Mouse (Mus musculus): ENCODE data around the gene Actn1.

Gene Actn1

DNA sequence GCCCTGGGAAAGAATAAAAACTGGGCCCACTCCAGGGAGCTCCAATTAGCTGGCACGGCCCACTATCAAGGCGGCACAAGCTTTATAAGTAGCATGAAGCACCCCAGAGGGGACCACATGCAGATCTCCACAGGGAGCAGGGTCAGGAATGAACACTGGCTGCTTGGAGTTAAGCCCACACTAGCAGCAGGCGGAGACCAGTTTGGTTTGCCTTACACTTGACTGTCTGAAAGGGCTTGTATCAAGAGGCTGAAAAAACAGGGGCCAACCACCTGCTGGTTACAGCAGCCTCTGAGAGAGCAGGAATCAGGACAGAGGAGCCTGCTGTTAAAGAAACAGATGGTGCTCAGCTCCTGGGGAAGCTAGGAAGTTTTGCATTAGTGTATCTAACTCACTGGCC, 32.3 kb downstream of the Actn1 start:
- DNase-seq (ENCODE audit: low read depth, low spot score), result no peak

DNA sequence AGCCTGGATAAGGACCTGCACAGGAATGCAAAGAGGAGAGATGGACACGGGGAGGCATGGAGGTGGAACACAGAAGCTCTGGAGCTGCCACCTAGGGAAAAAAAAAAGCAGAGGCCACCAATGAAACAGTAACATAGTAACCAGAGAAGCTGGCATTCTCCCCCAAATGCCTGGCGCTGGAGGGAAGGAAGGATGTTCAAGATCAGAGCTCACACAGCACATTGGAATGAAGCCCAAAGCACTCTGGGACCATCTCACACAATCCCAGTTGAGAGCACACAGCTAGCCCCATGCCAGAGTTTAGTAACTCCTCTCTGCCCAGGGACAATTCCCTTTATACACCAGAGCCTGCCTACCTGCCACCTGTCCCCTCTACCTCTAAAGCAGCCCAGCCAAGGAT, 34.1 kb downstream of the Actn1 start:
- no peak for DNase-seq (ENCODE audit: low read depth, low spot score)

DNA sequence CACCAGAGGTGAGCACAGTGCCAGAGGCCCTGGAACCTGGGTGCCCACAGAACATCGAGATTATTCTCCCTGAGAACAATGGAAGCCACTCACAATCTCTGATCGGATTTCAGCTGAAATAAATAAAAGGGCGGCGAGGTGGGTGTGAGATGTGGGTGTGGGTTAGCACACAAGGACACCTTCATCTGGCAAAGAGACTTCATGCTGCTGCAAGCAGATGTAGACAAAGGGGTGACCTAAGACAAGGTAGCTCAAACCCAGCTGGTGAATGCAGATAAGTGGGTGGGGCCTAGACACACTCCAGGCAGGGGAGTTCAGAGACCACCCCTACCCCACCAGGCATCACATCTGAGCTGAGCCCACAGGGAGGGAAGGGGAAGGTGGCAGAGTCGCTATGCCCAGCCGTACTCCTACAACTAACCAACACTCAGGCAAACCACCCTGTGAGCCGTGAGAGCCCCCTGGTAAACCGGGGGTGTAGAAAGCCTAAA, 35.9 kb downstream of the Actn1 start:
- no peak for DNase-seq (ENCODE audit: low read depth, low spot score)

DNA sequence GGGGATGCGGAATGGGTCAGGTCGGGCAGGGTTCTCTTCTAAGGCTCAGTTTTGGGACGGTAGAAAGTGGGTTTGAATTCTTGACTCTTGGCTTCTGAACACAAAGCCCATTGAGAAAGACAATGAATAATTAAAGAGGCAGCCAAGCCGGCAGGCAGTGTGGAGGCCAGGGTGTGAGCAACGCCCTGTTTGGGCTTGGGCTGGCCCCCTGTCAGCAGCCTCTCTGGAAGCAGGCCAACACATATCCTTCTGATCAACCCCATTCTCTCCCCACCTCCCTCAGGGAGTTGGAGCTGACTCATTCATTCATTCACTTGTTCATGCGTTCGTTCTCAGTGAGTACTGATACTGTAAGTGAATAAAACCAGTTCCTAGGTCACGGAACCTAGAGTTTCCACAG, 36.7 kb downstream of the Actn1 start:
- no peak for DNase-seq (ENCODE audit: low read depth, low spot score)

DNA sequence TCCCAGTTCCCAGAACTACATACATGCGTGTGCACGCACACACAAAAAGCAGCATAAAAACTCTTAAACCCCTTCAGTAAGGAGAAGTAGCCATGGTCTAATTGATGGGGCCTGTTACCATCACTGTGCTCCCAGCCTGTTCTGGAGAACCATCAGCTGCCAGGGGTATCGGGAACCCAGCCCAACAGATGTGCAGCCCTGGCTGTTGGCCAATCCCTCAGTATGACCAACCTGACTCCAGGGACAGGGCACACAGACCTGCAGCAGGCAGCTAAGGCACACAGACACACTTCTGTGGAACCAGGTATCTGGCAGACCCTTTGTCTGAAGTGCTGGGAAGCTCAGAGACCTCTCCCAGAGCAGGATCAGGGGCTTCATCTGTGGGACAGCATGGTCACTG, 37.7 kb downstream of the Actn1 start:
- DNase-seq (ENCODE audit: low read depth, low spot score), result no peak

DNA sequence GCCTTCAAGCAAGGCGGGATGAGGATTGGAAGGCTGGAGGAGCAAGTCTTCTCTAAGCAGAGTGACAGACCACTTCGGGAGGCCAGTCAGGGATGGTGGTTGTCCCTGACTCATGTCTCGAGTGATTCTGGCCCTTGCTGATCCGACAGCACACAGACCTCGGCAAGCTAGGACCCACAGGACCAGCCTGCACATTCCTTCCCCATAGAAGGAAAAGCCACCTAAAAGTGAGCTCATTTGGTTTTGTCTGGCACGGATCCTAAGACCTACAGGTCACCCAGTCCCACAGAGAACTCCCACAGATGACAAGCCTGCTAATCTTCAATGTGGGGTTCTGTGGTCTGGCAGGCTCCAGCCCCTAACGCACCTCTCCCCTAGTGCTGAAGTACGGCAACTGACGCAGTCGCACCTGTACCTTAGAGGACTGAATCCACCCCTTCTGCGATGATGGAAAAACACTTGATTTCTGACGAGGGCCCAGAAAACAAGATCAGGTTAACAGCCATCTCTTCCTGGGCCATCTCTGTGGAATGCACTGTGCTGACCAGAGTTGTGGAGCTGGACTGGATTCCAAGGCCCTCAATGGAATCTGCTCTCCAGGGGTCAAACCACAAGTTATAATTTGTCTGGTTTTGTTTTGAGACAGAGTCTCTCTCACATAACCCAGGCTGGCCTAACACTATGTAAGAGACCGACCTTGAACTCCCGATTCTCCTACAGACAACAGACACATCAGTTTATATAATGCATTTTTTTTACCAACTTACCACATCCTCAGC, 39.7 kb downstream of the Actn1 start:
- no peak for DNase-seq (ENCODE audit: low read depth, low spot score)

DNA sequence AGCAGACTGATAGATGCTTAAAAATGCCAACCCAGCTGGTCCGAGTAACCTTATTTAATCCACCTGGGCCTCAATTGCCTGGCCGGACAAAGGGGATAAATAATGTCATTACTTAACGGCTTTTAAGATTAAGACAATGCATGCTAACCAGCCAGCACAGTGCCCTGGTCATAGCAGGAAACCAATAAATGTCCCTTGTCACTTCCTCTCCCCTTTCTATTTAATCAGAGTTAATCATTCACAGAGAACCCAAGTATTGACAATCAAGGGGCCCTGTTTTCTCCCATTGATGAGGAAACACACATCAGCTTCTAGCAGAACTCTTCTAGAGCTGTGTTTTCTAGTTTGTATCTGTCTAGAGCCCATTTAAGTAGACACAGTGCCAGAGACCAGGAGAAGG, 41.4 kb downstream of the Actn1 start:
- DNase-seq (ENCODE audit: low read depth, low spot score), result no peak

DNA sequence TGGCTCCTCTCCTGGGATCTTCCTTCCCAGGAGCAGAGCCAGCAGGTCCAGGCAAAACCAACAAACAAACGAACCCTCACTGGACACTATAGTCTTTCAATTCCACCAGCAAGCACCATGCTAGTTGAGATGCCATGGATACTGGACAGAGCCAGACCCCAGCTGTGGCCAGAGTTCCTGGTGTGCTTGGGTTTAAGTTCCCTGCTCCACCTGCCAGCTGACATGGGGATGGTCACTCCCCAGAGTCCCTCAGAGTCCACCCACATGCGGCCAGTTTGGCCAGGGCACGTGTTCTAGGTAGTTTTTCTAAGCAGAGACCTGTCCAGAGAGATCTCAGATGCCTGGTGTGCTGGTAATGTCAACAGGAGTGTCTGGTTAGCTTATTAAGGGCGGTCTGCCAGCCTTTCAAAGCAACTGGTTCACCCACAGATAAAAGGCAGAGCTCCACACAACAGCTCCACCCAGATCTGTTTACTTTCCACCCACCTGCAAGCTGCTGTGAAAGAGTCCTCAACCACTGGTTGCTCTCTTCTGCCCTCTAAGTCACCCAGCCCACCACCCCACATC, 42.0 kb downstream of the Actn1 start:
- no peak for DNase-seq (ENCODE audit: low read depth, low spot score)

DNA sequence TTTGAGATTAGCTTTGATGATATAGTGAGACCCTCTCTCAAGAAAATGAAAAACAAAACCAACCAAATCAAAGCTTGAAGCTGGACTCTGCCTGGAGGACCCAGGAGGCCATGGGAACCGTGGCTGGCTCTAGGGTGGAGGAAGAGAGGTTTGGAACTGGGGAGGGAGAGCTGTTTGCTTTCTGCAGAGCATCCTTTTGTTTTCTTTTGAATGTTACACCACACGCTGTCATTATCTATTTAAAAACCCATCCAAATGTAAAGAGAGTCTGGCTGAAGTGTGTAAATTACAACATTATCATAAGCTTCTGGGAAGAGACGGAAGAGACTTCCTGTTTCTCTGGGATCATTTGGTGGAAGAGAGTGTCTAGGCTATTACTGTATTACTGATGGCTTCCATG, 43.1 kb downstream of the Actn1 start:
- DNase-seq (ENCODE audit: low read depth, low spot score), result no peak

DNA sequence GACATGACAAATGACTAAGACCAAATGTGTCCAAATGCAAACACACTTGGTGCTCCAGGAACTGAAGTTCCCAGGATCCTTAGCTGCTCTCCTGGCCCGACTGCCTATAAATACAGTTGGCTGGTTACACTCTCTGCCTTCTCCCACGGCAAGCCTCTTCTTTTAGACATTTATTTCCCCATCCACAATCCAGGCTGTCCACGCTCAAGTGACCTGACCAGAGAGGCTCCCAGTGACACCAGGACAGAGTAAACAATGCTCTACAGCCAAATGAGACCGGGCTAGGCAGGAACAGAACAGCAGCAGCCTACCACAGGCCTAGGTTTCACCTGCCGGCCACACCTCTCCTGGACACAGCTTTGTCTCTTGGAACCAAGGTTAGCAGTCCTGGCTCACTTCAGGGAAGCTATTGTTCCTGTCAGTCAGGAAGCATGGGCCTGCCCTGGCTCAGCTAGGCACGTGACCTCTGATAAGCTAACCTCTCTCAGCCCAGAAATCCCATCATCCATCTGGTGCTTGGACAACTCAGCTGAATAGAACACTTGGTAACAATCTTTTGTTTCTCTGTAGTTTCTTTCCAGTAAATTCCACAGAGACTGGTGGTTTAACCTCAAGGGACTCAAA, 43.8 kb downstream of the Actn1 start:
- no peak for DNase-seq (ENCODE audit: low read depth, low spot score)

DNA sequence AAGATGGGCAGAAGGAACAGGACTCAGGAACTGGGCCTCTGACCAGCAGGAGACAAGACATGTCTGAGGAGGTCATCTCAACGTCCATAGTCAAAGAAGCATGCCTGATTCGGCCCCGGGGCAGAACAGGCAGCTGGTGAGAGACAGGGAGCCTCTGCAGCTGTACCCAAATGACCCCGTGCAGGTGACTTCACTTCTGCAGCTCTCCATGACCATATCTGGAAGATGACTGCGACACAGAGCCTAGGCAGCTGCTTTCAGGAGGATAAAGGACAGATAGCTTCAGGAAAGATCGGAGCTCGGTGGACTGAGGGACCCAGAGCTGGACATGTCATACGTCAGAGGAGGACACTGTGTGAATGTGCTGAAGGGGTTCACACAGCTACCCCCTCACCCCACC, 46.4 kb downstream of the Actn1 start:
- DNase-seq (ENCODE audit: low read depth, low spot score), result no peak

DNA sequence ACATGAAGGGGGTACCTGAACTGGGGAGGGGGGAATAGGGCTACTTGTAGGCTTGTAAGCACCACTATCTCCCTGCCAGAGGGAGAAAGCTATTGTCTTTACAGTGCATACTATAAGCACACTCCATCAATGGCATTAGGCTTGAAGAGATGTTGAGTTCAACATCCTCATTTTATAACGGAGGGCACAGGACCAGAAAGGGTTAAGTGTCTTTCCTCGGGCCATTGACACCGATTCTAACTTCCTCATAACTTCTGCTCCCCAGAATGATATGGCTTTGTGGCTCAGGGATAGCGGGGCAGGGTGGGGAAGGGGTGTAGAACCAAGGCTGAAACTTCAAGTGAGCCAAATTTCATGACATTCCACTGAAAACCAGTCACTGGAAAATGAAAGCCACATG, 46.9 kb downstream of the Actn1 start:
- DNase-seq (ENCODE audit: low read depth, low spot score), result no peak

DNA sequence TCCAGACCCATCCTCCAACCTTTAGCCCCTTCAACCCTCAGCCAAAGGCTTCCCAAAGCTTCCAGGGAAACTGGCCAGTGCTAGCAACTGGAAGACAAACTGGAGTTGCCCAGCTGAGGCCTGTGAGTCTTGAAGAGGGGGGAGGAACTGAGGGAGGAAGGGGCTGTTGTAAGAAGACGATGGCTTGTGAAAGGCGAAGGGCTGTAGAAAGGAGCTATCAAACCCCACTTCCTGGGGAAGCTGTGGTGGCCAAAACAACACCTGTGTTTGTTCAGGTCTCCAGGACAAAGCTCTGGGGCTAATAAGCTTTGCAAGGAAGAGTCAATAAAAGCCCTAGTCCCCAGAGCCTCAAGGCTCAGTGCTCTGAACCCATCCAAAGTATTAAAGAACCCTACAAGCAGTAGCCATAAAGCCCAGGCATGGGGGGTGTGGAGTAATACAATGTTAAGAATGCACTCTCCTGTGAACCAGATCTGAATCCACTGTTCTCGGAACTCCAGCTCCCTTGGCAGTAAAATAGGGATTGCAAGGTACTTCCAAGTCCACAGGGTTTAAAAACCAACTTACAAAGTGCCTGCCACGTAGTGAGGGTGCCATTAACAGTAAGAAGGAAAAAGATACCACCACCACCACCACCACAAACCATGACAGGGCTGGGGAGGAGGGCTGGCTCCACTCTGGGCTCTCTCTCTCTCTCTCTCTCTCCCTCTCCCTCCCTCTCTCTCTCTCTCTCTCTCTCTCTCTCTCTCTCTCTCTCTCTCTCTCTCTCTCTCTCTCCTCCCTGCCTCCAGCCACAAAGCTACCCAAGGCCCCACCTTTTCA, 49.2 kb downstream of the Actn1 start:
- DNase-seq (ENCODE audit: low read depth, low spot score), result no peak

DNA sequence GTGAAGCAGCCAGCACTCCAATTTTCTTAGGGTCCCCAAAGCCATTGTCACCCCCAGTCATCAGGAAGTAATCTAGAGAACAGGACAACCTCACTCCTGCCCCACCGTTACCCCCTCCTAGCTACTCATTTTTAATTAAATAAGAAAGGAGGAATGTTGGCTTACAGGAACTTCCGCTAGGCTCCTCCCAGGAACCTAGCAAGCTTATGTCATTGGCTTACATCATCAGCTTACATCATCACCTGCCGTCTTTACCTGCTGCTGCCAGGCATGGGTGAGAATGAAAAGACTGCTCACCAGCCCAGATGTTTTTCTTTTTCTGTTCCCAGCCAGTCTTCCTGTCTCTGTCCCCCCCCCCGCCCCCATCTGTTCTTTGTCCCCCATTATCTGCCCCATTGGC, 50.3 kb downstream of the Actn1 start:
- DNase-seq (ENCODE audit: low read depth, low spot score), result no peak

DNA sequence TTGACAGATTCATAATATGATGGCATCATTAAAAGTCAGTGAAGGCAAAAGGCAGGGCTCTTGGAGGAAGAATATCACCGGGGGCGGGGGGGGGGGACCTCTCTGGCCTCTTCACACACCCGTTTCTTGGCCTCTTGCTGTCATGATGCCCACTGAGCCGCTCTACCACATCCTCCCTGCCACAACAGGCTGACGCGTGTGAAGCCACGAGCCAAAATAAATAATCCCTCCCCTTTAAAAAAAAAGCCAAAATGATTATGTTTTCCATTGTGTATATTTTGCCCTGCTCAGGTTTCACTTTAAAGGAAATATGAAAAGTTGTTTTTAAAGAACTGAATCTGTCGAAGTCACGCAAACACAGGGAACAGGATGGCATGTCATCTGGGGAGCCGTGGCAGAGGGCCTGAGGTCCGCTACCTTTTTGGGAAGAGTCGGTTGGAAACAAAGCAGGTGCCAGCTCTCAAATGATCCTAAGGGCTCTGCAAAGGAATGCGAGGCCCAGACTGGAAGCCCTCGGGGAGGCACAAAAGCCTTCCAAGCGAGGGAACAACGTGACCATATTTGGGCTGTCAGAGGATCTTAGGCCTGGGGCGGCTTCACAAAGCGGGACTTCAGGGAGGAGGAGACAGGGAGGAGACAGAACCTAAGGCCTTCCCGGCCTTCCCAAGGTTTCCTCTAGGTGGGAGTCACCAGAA, 51.9 kb downstream of the Actn1 start:
- DNase-seq (ENCODE audit: low read depth, low spot score), result no peak

DNA sequence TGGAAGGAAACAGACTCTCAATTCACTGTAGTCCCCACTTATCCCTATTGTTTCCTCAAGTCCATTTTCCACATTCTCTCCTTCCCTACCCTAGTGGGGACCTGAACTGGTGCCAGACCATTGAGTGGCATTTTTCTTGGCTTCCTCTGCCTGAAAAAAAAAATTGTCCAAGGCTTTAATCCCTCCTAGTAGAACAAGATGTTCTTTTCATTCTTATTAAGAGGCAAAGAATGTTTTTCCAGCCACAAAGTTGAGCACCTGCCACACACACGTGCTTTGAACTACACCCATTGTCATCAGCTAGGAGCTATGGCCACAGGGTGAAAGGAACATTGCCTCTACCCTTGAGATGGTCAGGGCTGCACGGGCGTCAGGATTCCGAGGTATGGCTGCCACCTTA, 56.9 kb downstream of the Actn1 start:
- no peak for DNase-seq (ENCODE audit: low read depth, low spot score)

DNA sequence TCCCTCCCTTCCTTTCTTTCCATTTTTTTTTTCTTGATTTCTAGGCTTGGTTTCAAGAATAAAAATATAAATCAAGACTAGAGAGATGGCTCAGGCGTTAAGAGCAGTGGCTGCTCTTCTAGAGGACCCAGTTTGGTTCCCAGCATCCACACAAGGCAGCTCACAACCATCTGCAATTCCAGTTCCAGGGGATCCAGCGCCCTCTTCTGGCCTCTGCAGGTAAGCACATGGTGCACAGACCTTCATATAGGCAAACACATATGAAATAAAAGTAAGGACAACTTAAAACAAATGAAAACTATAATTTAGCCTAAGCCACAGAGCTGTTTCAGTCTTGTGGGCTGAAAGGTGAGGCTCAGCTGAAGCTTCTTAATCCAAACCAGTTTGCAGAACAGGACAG, 60.4 kb downstream of the Actn1 start:
- no peak for DNase-seq (ENCODE audit: low read depth, low spot score)

DNA sequence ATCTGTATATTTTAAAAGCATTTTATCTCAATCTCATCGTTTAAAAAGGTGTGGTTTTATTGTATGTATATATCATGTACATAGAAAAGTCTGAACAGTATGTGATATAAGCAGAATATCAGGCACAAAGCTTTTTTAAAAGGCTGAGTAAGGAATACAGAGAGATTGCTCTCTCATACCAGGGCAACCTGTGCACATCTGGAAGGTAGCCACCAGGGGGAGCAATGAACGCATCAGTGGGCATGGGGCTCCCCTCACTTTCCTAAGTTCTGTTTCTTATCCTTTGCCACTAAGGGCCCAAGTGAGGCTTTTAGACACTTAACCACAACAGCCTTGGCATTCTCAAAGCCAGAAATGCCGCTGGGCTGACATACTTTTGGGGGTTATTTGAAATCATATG, 61.7 kb downstream of the Actn1 start:
- peak; percentile 28 for DNase-seq (ENCODE audit: low read depth, low spot score)

DNA sequence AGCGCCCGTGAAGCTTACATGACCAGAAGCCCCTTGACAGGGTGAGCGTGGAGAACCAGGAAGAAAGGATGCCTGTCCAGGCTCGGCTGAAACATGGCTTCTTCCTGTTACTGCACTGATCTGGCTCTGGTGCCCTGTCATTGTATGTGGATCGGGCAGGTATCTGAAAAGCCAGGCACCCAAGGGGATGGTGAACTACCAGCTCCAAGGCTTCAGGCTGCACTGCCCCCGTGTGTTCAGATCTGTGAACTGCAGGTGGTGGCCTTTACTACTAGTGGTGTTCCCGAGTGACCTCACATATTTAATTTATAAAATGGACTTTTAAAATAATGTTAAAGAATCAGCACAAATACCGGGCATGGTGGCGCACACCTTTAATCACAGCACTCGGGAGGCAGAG, 62.8 kb downstream of the Actn1 start:
- peak; percentile 28 for DNase-seq (ENCODE audit: low read depth, low spot score)

DNA sequence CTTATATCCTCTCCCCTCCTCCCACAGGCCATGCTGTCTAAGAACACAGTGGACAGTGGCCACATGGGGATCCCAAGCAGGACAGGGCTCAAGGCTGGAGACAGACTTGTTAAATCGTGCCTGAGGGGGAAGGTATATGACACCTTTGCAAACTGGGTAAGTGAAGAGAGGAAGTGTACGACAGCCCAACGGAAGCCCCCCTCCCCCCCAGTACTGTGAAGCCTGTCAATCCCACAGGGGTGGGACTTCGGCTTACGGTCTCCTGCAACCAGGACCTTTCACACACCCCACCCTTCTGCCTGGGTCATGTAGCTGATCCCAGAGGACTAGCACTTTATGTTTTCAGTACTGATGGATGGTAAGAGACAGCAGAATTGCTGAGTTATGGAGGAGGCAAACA, 68.4 kb downstream of the Actn1 start:
- no peak for DNase-seq (ENCODE audit: low read depth, low spot score)

DNA sequence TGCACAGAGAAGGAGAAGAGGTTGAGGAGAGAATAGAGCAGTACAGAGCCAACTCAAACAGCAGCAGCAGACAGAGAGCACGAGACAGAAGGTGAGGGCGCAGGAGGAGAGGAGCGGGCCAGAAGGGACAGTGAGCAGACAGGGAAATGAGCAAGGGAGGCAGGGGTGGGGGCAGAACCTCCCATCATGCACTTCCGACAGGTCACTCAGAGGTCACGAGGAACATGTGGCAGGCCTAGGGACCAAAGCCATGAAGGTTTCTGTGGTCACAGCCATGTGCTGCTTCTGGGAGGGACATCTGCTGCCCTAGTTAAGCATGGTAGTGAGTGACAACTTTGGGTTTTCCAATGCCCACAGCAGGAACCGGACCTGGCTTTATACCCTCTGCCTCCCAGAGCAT, 68.8 kb downstream of the Actn1 start:
- no peak for DNase-seq (ENCODE audit: low read depth, low spot score)

DNA sequence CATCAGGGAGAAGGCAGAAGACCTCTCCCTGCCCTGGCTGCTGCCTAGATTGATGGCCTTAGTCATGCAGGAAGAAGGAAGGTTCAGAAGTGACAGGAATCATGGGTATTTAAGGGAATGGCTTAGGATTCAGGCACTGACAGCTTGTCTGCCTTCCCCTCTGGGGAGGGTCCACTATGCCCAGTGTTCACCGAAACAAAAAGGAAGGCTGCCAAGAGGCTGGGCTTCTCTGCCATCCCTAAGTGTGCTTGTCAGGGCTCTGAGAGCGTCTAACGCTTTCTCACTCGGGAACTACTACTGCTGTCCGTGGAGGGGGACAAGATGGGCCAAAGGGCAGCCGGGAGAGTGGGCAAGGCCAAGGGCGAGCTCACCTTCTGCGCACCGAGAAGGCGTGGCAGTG, 69.3 kb downstream of the Actn1 start:
- no peak for DNase-seq (ENCODE audit: low read depth, low spot score)

Data from retina, adult 2 months (tissue).